Mouse (Mus musculus) gastrocnemius, postnatal 14 days (tissue): ENCODE results near the gene Qpct. TPM values are rescaled to one million over a fixed set of nuclear protein-coding genes. Genes with fewer than 3 reads are reported as not detected.
"Not testable (repeated sequence)": the region's sequence is repeated elsewhere in the genome, so short reads cannot be mapped to it uniquely, and the experiment has no call there.

Source experiments
- DNase-seq: peaks from one replicate; pipeline ENCODE4 v3.0.0; 2021; ENCODE audit warnings: mixed read lengths
- intact Hi-C: fragments of 180-260 bp; cut with DNase I; formaldehyde crosslinking; loops from one replicate; pipeline ENCODE4 v1.15.1; 2025; ENCODE audit warnings: low total_unique reads
- total RNA-seq, 2 experiments: library from RNA; stranded (reverse); gene quantifications; 2 replicates each; pipeline ENCODE4 v1.2.3; 2021

Qpct gene
- total RNA-seq, 2 experiments from 2014 or later: 8.3 to 8.4 TPM

DNA sequence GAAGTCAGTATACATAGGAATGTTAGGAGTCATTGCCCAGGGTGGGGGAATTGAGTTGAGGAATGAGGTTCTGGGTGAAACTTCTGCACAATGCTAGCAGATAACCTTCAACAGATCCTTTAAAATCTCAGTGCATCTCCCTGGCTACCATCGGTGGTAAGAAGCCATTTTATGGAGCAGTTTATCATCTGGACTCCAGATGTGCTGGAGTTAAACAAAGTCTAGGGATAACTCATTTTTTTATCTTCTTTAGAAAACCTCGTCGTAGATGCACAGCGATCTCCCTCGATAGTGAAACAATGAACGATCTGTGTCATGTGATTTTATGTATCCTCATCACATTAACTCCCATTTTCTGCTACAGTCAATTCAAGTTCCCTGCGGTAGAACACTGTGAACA lies 16.9 kb downstream of the Qpct start:
- intact Hi-C loops: no loop called here
- no peak for DNase-seq

DNA sequence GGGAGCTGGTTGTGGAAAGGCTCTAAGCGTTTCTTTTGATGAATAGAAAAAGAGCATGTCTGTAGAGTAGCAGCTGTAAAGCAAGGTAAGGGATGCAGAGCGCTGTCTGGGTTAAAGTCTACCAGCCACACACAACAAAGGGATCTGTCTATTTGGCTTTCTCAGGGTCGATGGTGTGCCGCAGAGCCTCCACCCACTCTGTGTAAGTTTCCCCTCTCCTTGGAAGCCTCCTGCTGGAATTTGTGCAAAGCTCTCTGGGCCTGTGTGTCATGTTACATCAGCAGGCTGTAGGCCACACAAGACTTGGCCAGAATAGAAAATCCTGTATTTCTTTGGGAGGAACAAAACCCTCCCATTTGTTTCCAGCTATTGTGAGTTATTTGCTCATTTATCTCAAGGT lies 17.3 kb downstream of the Qpct start:
- intact Hi-C loops: no loop called here
- peak; percentile 33 for DNase-seq

DNA sequence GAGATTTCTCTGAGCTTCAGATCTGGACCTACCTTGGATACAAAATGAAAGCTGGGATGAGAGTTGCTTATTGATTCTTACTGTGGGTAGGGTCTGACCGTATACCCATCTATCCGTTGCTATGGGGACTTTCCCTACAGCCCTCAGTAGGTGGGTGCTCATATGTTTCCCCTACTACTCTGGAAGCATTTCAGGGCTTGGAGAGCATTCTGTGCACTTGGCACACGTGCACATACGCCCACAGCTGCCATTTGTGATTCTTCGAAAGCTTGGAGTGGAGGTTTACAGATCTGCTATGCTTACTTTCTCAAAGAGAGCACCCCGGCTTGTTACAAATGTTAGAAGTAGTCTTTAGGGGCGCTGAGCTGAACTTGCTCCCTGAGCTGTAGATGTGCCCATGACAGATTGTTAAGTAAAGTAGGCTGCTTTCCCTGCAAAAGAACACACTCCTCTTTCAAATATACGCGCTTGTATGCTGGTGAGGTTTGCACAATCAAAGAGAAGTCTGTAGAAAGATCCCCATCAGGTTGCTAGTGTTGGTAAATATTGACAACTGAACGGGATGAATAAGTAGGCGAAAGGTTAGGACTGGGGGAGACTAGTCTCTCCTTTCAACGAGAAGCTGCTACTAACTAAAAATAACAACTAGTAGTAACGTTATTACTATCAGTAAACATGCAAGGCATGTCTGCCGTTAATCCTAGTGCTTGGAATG lies 18.2 kb downstream of the Qpct start:
- intact Hi-C loops: no loop called here
- no peak for DNase-seq

DNA sequence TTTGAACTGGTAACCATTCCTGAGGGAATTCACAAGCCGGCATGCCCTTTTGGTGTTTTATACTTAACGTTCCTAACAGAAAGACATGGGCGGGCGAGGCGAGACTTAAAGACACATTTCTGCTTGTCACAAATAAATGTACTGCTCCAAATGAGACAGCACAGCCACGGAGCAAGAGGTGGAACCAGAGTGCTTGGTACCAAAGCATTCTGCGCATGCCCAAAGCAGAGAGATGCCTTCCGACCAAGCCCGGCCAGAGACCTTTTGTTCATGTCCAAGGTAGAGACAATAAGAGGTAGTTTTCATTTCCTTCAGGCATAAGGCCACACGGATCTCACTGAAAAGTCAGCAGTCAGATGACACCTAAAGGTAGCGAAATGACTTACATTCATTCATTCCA lies 20.2 kb downstream of the Qpct start:
- intact Hi-C loops: no loop called here

DNA sequence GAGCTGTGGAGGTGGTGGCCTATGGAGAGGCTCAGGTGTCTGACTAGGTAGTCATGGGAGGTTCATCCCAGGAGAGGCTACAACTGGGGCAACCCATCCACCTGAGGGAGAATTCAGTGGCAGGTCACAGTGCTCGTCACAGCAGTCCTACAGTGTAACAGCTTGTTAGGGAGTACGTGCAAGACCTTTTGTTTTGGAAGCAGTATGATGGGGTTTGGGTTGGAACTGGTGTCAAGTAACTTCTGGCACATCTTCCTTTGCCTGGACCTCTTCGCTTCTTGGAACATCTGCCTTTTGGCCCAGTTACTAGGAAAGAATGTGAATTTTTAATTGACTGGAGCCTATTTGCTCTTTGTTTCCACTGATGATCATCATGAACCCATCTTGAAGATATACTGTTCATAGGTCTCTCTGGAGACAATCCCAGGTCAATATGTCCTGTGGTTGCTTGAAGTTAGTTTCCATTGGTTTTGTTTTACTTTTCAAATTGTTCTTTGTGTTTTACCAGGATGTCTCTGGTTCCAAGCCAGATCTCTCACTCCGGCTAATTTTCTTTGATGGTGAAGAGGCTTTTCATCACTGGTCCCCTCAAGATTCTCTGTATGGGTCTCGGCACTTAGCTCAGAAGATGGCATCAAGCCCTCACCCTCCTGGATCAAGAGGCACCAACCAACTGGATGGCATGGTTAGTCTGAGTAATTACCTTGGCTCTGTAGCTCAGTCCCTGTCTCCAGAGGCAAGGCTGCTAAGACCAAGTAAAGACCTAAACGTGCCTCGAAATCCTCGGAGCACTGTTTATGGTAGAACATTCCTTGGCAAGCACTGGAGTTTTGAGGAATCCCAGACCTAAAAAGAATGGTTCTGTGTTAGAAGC lies 25.5 kb downstream of the Qpct start:
- intact Hi-C loops: no loop called here

More for the DNA sequence above, 20.2 kb downstream of the Qpct start:
- DNase-seq: no peak

DNA sequence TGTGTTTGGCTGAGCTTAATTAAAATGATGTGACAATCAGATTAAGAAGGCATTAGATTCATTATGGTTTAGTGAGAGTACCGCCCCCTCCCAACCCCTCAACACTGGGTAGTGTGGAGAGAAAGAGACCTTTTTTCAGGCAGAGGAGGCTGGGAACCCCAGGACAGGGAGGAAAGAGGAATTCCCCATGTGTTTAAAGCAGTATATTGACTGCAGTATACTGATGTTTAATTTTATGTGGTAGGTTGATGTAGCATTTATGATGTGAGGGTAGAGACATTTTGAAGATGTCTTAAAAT lies 26.1 kb downstream of the Qpct start:
- intact Hi-C loops: no loop called here
- DNase-seq: no peak

More for the DNA sequence above, 25.5 kb downstream of the Qpct start:
- DNase-seq: no peak

DNA sequence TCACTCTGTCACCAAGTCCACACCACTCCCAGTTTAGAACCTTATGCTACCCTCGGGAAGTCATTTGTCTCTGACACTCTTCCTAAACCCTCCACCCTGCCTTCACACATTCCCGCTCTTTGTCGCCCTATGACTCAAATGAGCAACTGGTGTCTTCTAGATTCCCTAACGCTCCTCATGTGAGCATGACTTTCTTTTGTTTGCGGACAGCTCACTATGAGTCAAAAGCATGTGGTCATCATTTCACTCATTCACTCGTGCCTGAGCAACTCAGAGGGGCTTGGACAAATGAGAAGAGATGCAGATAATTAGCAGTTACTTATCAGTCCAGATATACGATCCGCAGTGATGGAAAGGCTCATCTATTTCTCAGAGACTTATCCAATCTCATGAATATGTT lies 26.5 kb downstream of the Qpct start:
- DNase-seq: no peak
- intact Hi-C loops: no loop called here

DNA sequence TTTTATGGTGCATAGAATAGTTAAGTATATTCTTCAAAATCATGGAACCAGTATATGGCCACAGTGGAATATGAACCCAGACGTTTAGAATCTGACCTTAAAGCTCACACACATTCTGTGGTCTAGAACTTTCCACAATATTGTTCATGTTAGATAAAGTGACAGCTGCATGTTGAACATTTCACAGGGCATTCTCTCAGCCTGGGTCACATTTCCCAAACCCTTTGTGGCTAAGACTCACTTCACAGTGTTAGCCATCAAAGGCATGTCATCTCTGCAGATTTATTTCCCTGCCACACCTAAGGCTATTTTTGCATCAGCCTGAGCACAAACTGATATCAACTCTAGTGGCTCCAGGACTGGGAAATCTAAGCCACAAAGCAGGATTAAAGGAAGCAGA lies 40.0 kb downstream of the Qpct start:
- intact Hi-C loops: no loop called here

DNA sequence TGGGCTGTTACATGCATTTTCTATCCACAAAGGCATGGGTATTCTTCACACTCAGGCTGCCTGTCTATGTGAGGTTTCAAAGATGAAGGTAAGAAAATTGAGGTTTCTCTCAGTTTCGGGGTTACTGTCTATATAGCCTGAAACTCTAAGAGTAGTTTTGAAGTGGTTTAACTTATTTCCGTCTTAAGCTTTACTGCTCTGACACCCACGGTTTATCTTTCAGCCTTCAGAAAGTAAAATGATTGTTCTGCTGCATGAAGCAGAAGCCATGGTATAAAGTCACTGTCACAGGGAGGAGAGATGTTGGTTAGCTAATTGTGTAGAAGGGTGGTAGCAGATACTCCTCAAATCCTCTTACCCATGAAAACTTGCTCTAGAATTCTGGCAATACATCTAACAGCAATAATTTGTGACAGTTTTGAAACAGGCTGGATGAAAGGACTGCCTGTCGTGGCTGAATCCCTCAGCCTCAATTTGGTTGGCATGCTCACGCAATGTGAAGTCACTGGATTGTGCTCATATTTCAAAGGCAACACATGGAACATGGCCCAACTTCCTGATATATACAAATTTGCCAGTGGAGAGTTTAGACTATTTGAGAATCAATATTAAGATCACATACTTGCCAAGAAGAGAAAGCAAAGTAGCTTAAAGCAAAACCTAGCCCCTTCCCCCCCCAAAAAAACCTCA lies 41.7 kb downstream of the Qpct start:
- no peak for DNase-seq
- intact Hi-C loops: no loop called here

More for the DNA sequence above, 40.0 kb downstream of the Qpct start:
- no peak for DNase-seq

DNA sequence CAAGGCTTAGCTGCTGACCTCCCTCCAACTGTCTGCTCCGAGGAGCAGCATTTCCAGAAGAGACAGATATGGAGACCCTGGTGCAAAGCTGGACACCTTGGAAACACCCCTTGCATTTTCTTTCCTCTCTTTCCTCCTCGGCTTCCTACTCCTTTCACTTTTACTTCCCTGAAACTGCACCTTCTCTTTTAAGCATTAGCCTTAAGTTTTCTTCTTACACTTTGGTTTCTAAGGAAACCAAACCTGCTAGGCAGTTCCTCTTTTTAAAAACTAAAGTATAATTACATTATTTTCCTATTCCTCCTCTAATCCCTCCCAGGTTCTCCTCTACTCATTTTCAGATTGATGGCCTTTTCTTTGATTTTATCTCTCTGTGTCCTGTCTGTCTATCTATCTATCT lies 43.9 kb downstream of the Qpct start:
- DNase-seq: no peak
- intact Hi-C loops: no loop called here

DNA sequence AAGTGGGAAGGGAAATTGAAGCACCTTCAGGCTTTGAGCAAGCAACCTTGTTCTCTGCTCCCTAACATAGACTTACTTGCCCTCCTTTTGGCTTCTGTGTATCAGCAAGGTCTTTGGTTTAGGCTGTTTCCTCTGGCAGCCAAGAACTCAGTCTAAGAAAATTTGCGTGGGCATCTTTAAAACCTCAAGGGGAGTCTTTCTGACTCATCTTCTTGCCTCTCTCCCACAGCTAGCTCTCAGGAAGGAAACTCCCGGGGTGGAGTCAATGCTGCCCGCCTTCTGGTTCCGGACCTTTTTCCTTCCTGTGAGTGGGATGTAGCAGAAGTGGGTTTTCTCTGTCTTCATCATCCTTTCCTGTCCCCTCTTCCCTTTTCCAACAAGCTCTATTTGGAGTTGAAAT lies 48.2 kb downstream of the Qpct start:
- no peak for DNase-seq
- intact Hi-C loops: no loop called here

DNA sequence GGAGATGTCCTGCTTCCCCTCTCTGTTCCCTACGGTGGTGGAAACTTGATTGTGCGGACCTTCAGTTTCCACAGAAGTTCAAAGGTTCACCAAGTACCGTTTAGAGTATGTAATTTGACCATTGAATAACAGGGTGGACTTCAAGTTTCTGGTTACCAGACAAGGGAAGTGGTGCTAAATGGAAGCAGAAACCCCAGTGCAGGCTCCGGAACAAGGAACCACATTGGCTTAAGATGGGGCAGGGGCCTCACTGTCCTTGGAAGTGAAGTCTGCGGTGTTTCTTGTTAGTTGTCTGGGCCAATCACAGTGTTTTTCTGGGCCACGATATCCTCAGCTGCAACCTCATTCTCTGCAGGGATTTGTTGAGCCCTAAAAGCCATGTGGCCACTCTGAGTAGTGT lies 56.5 kb downstream of the Qpct start:
- intact Hi-C loops: no loop called here

DNA sequence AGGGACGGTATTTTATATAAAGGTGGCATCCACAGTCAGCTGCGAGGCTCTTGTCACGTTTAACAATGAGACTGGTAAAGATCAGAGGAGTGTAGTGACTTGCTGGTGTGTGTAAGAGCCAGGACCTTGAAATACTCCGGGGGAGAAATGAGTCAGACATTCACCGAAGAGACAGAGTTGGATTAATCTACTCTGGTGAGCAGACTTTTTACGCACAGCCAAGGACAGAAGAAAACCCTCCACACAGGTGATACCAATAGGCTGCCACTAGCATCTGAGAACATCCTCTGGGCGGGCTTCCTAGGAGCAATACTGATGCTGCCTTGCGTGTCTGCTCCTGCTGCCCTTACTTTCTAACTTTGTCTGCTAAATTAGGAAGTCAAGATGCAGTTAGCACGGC lies 57.9 kb downstream of the Qpct start:
- intact Hi-C loops: no loop called here
- DNase-seq: no peak

More for the DNA sequence above, 56.5 kb downstream of the Qpct start:
- no peak for DNase-seq

DNA sequence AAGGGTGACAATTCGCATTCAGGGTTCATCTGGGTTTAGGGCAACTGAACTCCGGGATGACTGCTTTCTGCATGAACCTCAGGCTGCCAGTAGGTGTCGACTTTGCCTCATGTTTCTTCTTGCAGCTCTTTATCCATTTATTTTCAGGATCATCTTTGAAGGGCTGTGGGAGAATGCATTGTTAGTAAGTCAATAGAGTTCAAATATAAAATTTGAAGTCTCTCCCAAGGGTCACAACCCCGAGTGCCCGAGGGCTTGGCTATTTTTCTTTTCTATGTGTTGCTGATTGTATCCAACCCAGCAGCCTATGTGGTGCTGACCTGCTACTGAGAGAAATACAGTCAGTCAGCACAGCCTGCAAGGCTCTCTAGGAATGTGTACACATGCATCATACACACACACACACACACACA lies 59.2 kb downstream of the Qpct start:
- DNase-seq: peak; percentile 24

DNA sequence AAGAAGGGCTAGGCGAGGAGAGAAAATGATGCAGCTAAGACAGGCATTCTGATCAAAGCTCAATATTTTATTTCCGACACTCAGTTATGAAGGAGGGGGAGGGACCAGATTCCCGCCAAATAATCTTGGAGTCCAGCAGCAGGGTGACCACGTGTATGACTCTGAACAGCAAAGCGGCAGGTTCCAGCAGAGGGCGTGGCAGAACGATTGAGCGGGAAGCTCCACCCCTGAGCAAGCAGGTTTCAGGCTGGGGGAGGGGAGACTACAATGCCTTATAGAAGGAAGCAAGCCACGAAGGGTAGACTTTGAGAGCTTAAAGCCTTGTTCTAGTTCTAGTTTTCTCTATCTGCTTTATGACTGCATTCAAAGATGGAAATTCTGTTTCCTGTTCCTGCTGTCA lies 63.5 kb downstream of the Qpct start:
- intact Hi-C loops: not testable (repeated sequence)

More for the DNA sequence above, 59.2 kb downstream of the Qpct start:
- intact Hi-C loops: loop anchor here (5.0 kb wide), 1 partner anchor 471 kb away; no protein-coding TSS in a partner anchor

DNA sequence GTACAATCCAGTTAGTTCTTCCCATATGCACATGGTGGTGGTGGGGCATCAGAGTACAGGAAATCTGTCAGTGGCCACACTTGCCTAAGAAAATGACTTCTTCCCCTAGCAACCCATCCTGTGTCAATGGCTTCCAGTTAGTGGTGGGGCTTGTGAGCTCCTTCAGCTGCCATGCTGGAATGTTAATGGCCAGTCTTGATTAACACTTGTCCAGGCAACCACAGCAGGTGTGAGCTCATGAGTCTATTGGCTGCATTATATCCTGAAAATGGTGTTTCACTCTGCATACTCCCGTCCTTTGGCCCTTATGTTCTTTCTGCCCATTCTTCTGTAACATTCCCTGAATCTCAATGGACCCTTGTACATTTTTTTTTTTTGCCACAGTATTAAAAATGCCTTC lies 67.4 kb downstream of the Qpct start:
- no peak for DNase-seq
- intact Hi-C loops: no loop called here

More for the DNA sequence above, 63.5 kb downstream of the Qpct start:
- not testable (repeated sequence) for DNase-seq

DNA sequence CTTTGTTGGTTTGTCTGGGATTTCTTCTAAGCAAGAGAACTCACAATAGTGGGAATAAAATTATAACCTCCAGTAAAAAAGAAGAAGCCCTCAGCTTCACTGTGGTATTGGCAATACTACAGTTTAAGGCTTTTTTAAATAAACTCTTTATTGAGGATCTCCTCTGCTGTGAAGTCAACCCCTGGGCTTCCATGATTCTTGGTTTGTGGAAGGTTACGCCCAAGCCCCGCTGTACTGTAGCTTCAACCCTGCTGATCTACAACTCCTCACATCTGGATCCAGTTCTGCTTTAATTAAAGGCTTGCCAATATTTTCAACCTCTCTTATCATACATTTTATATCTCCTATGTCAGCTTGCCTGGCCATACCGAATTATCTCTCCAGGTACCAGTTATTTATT lies 68.6 kb downstream of the Qpct start:
- intact Hi-C loops: no loop called here
- no peak for DNase-seq

DNA sequence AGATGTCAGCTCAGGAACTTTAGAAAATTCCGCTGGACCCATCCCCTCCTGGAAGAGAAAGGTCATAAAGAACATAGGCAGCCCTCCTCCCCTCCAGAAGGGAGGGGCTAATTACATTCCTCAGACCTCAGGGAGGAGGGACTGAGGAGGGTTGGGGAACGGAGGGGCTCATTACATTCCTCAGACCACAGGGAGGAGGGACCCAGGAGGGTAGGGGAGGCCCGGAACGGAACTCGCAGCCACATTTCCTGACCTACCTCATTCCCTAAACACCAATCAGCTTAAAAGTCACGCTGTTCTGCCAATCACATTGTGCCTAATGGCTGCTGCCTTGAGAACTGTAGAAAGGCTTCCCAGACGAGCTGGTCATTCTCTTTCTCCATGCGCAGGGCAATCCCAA lies 82.0 kb downstream of the Qpct start:
- intact Hi-C loops: no loop called here
- no peak for DNase-seq

DNA sequence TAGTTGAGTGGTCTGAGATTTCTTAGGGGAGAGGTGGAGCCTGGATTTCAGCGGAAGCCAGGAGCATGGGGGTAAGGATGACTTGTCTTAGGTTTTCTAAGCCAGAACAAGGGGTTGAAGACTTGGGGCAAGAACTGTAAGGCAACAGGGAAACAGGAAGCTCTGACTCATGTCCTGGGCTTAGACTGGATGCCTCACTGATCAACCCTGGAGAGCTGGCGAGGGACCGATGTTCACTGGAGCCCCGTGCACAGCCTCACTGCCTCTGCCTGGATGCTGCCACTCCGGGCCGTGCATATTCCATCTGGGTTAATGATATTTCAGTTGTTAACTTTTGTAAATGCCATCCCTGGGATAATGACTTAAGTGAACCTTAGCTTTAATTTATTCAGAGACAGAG lies 84.1 kb downstream of the Qpct start:
- intact Hi-C loops: no loop called here
- no peak for DNase-seq

DNA sequence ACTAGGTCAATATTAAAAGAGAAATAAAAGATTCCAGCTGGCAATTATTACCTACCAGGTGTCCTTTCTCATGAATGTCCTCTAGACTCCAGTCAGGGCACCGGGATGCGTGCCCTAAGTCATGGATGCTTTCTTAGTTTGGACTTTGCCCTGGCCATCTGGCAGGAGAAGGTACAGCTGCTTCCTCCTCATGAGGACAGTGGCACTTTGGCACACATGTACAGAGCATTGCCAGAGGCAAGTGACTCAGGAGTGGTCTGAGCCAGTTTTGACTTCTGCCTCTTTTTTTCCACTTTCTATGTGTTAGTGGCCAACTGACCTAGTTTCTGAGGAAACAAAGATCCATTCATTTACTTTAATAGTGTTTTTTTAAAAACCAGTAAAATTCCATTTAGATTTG lies 84.7 kb downstream of the Qpct start:
- intact Hi-C loops: no loop called here
- DNase-seq: peak; percentile 37
